Mouse (Mus musculus): ENCODE measurements at regions not wholly inside any gene's neighbourhood (a gene's known extent, or its start where the extent isn't known, plus 50 kb on each side); places are given as distances from the start of the nearest gene placed in this dataset.

- TF ChIP-seq CTCF (IDR thresholded peaks at IDR 0.05; ENCODE audit: low read depth, low read length) (no peak), POLR2A (IDR thresholded peaks at IDR 0.05; ENCODE audit: insufficient read depth, low read length) (no peak), EP300 (IDR thresholded peaks at IDR 0.05; ENCODE audit: insufficient read depth, low read depth, low read length) (no peak)
Measured at GRCm38 (mm10) chr13:57365096-57365495, 469.3 kb upstream of the Trpc7 start.
